Mouse (Mus musculus) ES-Bruce4 (cell line): Measurements from ENCODE around the gene Cma1.

Source experiments
- CTCF ChIP-seq: IDR thresholded peaks from one replicate; pipeline ENCODE4 v1.8.1; 2011; ENCODE audit warnings: low read depth, low read length
- POLR2A ChIP-seq: IDR thresholded peaks from one replicate; pipeline ENCODE4 v1.8.1; 2011; ENCODE audit warnings: low read length; ENCODE audit not compliant: insufficient read depth

GRCm38 (mm10) chr14:55898947-55899346, 45.5 kb downstream of the Cma1 start:
- no peak for TF ChIP-seq CTCF
- TF ChIP-seq POLR2A = no peak
